Mouse (Mus musculus): ENCODE measurements around the gene Dapp1. TPM values are rescaled to one million over a fixed set of nuclear protein-coding genes. Genes with fewer than 3 reads are reported as not detected.

Dapp1 gene
- polyA plus RNA-seq, 1 experiment from 2014 or later: 1.8 TPM

DNA sequence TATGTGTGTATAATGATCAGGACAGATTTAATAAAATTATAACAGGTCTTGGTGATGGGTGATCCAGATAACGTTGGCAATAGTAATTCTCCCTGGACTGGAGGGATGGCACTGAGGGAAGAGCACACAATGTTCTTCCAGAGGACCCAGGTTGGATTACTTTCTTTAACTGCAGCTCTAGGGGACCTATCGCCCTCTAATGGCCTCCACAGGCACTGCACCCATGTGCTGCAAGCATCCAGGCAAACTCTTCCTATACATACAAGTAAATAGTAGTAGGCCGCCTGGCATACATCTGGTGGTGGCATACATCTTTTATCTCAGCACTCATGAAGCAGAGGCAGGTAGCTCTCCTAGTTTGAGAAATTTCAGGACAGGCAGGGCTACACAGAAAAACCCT is 86.1 kb downstream of the Dapp1 start:
- Histone ChIP-seq H3K36me3 (peaks cover 41% of the 10 kb centered on the region), H3K27me3 (no peaks in the 10 kb centered on the region), H3K9me3 (no peaks in the 10 kb centered on the region), H3K4me1 (replicated peaks) (no peaks in the 10 kb centered on the region), H3K4me3 (no peak overlapping the region), H3K27ac (no peak overlapping the region), H3K9ac (no peak overlapping the region), H3K4me2 (no peak overlapping the region)
- no peak for ATAC-seq (ENCODE audit: low FRiP score)
- 87% methylated on average over 3 of the region's 3 CpGs for WGBS

DNA sequence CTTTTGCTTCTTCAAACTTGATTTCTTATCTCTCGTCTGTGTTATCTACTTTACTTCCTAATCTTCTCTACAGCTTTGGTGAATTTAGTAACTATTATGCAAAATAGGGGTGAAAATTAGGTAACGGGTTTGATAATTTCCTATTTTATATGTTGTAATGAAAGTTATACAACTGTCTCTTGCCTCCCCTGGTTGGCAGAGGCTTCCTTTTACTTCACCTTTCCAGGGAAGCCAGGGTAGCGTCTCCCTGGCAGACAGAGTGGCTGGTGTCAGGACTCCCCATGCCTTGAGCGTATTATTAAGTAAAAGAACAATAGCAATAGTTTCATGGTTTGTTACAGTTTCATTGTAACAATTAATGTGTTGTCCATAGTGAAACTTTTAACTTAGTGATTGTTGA is 87.6 kb downstream of the Dapp1 start:
- no peak overlapping the region for H3K4me2 ChIP-seq
- ATAC-seq (ENCODE audit: low FRiP score): no peak
- no peaks in the 10 kb centered on the region for H3K27me3 ChIP-seq
- H3K27ac ChIP-seq: no peak overlapping the region
- no peak overlapping the region for H3K4me3 ChIP-seq
- no peaks in the 10 kb centered on the region for H3K9me3 ChIP-seq
- WGBS: 89% methylated on average over 4 of the region's 4 CpGs
- H3K36me3 ChIP-seq: peaks cover 54% of the 10 kb centered on the region
- H3K9ac ChIP-seq: no peak overlapping the region
- H3K4me1 ChIP-seq (replicated peaks): no peaks in the 10 kb centered on the region

DNA sequence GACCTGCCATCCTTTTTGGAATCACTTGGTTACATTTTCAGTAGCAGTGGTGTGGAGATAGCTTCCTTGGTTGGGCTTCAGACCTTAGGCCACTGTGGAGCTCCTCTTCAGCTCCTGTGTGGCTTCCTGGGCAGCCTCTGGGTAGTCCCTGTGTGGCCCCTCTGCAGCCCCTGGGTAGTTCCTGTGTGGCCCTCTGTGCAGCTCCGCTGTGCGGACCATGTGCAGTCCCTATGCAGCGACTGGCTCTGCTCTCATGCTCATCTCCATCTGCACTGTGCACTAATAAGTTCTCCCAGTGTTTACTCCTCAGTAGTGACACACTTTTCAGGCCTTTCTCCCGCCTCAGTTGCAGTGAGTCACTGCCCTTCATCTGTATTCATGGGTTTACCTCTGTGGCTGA is 89.2 kb downstream of the Dapp1 start:
- Histone ChIP-seq H3K4me1 (replicated peaks) (no peaks in the 10 kb centered on the region), H3K36me3 (peaks cover 45% of the 10 kb centered on the region), H3K4me2 (no peak overlapping the region), H3K27ac (no peak overlapping the region), H3K27me3 (no peaks in the 10 kb centered on the region), H3K4me3 (no peak overlapping the region), H3K9ac (no peak overlapping the region), H3K9me3 (no peaks in the 10 kb centered on the region)
- ATAC-seq (ENCODE audit: low FRiP score): no peak
- WGBS: 93% methylated on average over 4 of the region's 4 CpGs

DNA sequence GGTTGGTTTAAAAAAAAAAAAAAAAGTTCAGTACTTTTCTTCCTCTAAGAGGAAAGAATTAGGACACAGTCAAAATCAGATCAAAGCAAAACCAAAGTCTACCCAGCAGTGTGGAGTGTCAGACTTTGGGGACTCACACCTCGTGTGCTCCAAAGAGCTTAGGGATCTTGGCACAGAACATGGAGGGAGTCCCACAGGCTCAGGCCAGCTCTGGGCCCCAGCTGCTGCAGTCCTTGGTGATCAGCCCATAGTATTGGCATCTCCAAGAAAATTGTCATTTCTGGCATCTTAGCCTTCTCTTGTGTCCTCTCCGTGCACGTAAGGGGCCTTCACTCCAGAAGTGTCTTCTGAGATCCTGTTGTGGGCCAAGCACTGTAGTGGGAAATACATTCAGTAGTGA is 90.3 kb downstream of the Dapp1 start:
- no peak for ATAC-seq (ENCODE audit: low FRiP score)
- Histone ChIP-seq H3K4me2 (no peak overlapping the region), H3K4me1 (replicated peaks) (no peaks in the 10 kb centered on the region), H3K9me3 (no peaks in the 10 kb centered on the region), H3K36me3 (peaks cover 43% of the 10 kb centered on the region), H3K4me3 (no peak overlapping the region), H3K27ac (no peak overlapping the region), H3K27me3 (no peaks in the 10 kb centered on the region), H3K9ac (no peak overlapping the region)
- 83% methylated on average over 3 of the region's 3 CpGs for WGBS

DNA sequence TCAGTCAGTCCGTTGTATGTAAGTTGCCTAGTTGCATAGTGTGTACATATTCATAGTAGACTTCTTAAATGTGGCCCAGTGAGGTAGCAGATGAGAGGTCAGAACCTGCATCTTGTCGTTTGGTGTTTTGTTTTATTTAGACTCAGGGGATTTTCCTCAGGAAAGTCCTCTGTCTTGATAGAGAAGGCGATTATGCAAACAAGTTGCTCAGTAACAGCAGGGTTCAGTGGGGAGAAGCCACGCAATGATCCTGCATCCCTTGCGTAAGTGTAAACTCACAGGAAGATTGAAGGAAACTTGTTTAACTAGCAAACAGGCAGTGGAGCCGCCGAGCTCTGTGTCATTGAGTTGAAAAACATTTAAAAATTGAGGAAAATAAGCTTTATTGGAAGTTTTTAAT is 93.4 kb downstream of the Dapp1 start:
- WGBS: 68% methylated on average over 7 of the region's 7 CpGs
- H3K27me3 ChIP-seq: no peaks in the 10 kb centered on the region
- no peak overlapping the region for H3K27ac ChIP-seq
- no peak for ATAC-seq (ENCODE audit: low FRiP score)
- H3K36me3 ChIP-seq: peaks cover 25% of the 10 kb centered on the region
- no peaks in the 10 kb centered on the region for H3K9me3 ChIP-seq
- H3K4me3 ChIP-seq: no peak overlapping the region
- H3K4me2 ChIP-seq: no peak overlapping the region
- no peaks in the 10 kb centered on the region for H3K4me1 ChIP-seq (replicated peaks)
- H3K9ac ChIP-seq: no peak overlapping the region

DNA sequence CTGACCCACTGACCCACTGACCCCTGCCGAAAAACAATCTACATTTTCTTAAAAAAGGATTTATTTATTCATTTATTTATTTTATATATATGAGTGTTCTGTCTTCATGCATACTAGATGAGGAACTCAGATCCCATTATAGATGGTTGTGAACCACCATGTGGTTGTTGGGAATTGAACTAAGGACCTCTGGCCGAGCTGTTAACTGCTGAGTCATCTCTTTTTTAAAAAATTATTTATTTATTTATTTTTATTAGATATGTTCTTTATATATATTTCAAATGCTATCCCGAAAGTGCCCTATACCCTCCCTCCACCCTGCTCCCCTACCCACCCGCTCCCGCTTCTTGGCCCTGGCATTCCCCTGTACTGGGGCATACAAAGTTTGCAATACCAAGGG is 100.3 kb downstream of the Dapp1 start:
- Histone ChIP-seq H3K27ac (no peak overlapping the region), H3K4me1 (replicated peaks) (no peaks in the 10 kb centered on the region), H3K4me2 (no peak overlapping the region), H3K4me3 (no peak overlapping the region), H3K9ac (no peak overlapping the region), H3K9me3 (no peaks in the 10 kb centered on the region), H3K36me3 (peaks cover 11% of the 10 kb centered on the region; the same call in 1 of the 2 replicates), H3K27me3 (no peaks in the 10 kb centered on the region)
- no peak for ATAC-seq (ENCODE audit: low FRiP score)
- WGBS: 93% methylated on average over 5 of the region's 5 CpGs

Other genes with a start within 250 kb of the Dapp1 start
- 1,016 and 1,041 TPM in 2 replicates for gene H2afz, start 117.1 kb downstream of the Dapp1 start, polyA plus RNA-seq (2015; fragmentation: Nextera tagmentation; extraction: Ambion mirVana)
- gene Dnajb14, start 113.9 kb downstream of the Dapp1 start, polyA plus RNA-seq (2015; fragmentation: Nextera tagmentation; extraction: Ambion mirVana): 11.7 and 11.9 TPM in 2 replicates
- gene Lamtor3, start 63.0 kb downstream of the Dapp1 start, polyA plus RNA-seq (2015; fragmentation: Nextera tagmentation; extraction: Ambion mirVana): 121 and 130 TPM in 2 replicates
- 0.12 and 0.18 TPM in 2 replicates for gene 1110002E22Rik, start 83.5 kb upstream of the Dapp1 start, polyA plus RNA-seq (2015; fragmentation: Nextera tagmentation; extraction: Ambion mirVana)
- 0.12 TPM in 1 of 2 replicates, not detected in the other for gene Gm5105, start 85.8 kb upstream of the Dapp1 start, polyA plus RNA-seq (2015; fragmentation: Nextera tagmentation; extraction: Ambion mirVana)
- gene Trmt10a, start 161.9 kb upstream of the Dapp1 start, polyA plus RNA-seq (2015; fragmentation: Nextera tagmentation; extraction: Ambion mirVana): 8.1 TPM in 2 replicates
- 9.4 and 10.0 TPM in 2 replicates for gene Mttp, start 163.4 kb upstream of the Dapp1 start, polyA plus RNA-seq (2015; fragmentation: Nextera tagmentation; extraction: Ambion mirVana)
- gene 4930579F01Rik, start 212.3 kb upstream of the Dapp1 start, polyA plus RNA-seq (2015; fragmentation: Nextera tagmentation; extraction: Ambion mirVana): 0.10 TPM in 1 of 2 replicates, not detected in the other
- gene Adh7, start 236.2 kb upstream of the Dapp1 start, polyA plus RNA-seq (2015; fragmentation: Nextera tagmentation; extraction: Ambion mirVana): 0.71 and 1.1 TPM in 2 replicates

Data from hindbrain, embryonic 13.5 days (tissue).